Mouse (Mus musculus): ENCODE data around the gene Hs3st1.

The Hs3st1 gene

GRCm38 (mm10) chr5:39643260-39643923, 111.9 kb downstream of the Hs3st1 start:
- no peak for DNase-seq (ENCODE audit: low read depth, low spot score)

GRCm38 (mm10) chr5:39642222-39642770, 113.0 kb downstream of the Hs3st1 start:
- no peak for DNase-seq (ENCODE audit: low read depth, low spot score)

DNA sequence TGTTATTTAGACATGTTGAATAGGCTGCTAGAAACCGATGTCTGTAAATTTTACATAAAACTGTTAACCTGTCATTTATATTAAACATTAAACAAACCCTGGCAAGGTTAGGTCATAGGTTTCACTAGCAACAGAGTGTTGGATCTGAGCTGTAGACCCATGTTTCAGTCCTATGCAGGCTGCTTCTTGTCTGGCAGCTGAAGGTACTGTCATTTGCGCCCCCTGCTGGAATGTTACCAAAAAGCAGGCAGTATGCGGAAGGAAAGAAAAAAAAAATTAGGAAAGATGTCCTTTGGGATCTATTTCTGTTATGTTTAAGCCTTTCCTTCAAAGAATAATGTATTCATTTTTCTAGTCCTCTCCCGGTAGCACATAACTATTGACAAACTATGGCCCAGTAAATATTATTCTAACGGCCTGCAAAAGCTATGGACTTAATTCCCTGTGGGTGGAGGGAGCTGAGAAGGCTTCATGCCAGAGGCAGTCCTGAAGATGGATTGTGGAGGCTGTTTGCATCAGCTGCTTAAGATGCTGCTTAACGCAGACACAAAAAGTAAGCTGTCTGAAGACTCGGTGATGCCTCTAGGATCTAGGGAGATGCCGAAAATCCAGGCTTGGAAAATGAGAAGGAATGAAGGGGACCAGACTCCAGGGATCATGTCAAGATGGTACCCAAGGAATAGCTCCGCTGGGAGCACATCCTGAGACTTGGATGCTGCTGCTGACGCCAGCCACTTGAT, 115.7 kb downstream of the Hs3st1 start:
- peak; percentile 54 for DNase-seq (ENCODE audit: low read depth, low spot score)

- DNase-seq (ENCODE audit: low read depth, low spot score), result no peak
Observed at GRCm38 (mm10) chr5:39638926-39639325, 116.3 kb downstream of the Hs3st1 start.

DNA sequence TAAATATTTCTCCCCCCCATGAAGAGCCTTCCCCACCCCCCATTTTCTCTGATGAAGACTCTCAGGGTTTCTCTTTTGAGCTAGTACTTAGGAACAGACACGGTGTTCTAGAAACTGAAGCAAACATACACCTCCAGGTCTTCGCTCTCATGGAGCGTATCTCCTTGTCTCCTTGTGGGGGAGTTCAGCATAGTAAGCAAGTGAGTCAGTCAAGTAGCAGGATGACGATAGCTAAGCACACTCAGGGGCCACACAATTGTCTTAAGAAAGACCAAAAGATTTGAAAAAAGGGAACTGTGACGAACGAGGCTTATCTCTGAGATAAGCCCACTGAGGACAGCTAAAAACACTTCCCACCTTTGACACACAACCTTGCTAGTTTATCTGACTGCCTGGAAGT, 117.4 kb downstream of the Hs3st1 start:
- DNase-seq (ENCODE audit: low read depth, low spot score), result no peak

DNA sequence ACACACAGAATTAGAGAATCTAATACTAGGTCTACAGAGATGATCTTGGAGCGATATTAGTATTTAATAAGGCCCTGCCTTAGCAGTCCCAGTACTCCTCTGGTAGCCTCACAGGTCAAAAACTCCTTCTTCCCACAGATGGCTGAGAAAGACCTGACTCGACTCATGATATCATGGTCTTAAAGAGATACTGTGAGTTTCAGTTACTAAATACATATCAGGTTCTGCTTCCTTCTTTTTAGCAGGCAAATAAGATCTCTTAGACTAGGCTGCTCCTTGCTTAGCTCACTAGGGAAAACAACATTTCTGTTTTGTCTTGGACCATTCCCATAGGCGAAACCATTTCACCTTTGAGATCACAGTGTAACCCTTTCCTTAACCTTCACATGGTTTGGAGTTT, 119.2 kb downstream of the Hs3st1 start:
- no peak for DNase-seq (ENCODE audit: low read depth, low spot score)

GRCm38 (mm10) chr5:39634300-39635047, 120.8 kb downstream of the Hs3st1 start:
- no peak for DNase-seq (ENCODE audit: low read depth, low spot score)

GRCm38 (mm10) chr5:39633206-39633605, 122.1 kb downstream of the Hs3st1 start:
- no peak for DNase-seq (ENCODE audit: low read depth, low spot score)

DNA sequence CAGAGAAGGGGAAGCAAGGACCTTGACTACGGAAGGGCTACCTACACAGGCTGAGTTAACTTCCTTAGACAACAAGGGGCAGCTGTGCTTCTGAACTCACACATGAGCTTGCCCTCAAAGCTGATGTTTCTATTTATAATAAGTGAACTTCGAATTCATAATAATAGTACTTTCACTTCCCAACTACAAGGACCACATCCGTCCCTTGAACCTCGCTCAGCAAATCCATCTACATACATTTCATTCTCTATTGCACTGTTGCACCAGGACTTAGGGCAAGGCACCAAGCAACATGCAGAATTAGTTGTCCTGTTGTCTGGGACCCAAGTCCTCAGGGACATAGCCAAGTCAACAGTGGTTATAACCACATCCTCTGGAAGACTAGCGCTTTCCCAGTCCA, 124.4 kb downstream of the Hs3st1 start:
- no peak for DNase-seq (ENCODE audit: low read depth, low spot score)

- DNase-seq (ENCODE audit: low read depth, low spot score), result no peak
Observed at GRCm38 (mm10) chr5:39625037-39625473, 130.2 kb downstream of the Hs3st1 start.

DNA sequence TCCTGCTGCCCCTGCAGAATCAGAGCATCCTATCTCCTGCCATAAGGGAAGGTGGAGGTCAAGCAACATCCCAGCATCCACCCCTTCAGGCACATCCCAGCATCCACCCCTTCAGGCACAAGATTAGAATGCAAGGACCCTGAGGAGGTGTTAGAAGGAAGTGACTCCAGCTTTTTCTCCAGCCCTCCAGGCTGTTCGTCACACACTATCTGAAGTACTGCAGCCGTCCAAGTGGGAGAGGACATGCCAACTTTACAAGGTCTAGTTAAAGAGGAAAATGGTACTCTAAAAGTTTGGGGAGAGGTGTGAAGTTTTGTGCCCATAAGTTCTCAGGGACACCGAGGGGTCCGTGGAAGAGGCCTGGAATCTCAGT, 131.1 kb downstream of the Hs3st1 start:
- DNase-seq (ENCODE audit: low read depth, low spot score), result no peak

DNA sequence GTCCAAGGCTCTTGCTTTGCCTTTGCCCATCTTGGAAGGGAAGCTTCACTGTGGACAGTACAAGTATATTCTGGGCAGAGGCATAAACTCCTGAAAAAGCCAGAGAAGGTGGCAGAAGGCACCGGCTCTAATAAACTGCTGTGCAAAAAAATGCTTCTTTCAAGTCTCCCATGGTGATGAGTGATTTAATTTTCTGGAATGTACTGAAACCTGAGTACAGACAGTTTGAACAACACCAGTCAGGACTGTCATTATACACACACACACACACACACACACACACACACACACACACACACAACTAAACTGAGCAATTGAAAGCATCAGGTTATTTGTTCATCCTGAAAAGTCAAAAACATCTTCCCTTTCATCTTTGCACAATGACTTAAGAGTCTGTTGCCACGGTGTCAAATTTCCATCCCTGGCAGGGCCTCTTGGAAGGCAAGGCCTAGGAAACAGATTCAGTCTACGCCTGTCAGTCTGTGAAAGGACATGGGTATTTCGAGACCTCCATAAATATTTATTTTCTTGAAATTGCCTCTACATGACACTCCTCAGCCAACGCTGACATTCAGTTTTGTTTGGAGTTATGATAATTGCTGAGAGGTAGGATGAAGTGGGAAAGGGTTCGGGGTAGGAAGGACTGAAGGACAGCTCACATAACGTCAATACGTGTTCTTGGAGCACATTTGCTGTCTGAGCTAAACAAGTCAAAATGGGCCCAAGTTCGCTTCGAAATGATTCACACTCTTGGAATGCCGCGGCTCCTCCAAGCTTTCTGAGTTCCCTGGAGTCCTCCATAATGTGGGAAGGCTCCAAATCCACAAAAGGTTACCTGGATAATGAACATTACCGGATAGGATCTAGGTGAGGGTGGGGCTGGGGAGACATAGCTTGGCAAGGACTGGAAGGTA, 131.7 kb downstream of the Hs3st1 start:
- no peak for DNase-seq (ENCODE audit: low read depth, low spot score)

DNA sequence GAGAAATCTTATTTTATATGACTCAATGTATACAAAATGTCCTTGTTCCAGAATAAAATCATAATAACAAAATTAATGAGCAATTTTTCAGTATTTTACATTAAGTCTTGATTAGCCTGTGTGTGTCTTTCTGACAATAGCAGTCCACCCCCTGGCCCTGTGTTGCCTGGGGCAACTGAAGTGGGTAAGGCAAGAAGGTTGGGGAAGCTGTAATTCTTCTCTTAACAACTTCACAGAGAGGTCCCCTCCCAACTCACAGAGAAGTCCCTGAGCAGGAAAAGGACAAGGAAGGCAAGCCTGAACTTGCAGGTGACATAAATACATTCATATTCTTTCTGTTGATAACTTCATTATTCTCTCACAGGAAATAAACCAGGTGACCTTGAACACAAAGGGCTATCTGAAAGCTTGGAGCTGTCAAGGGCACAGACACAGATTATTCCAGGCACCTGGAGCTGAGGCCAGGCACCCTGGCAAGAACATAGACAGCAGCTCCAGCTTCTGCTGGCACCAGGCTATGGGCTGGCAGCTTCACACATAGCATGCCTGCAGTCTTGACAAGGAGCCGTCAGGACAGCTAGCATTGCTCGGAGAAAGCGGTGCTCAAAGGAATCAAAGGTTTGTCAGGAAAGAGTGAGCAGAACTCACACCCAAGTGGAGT, 134.9 kb downstream of the Hs3st1 start:
- no peak for DNase-seq (ENCODE audit: low read depth, low spot score)

- no peak for DNase-seq (ENCODE audit: low read depth, low spot score)
Observed at GRCm38 (mm10) chr5:39617354-39617977, 137.8 kb downstream of the Hs3st1 start.

- no peak for DNase-seq (ENCODE audit: low read depth, low spot score)
Observed at GRCm38 (mm10) chr5:39615202-39615601, 140.1 kb downstream of the Hs3st1 start.

- DNase-seq (ENCODE audit: low read depth, low spot score), result no peak
Observed at GRCm38 (mm10) chr5:39613534-39613933, 141.7 kb downstream of the Hs3st1 start.

GRCm38 (mm10) chr5:39612240-39612639, 143.0 kb downstream of the Hs3st1 start:
- DNase-seq (ENCODE audit: low read depth, low spot score), result no peak

DNA sequence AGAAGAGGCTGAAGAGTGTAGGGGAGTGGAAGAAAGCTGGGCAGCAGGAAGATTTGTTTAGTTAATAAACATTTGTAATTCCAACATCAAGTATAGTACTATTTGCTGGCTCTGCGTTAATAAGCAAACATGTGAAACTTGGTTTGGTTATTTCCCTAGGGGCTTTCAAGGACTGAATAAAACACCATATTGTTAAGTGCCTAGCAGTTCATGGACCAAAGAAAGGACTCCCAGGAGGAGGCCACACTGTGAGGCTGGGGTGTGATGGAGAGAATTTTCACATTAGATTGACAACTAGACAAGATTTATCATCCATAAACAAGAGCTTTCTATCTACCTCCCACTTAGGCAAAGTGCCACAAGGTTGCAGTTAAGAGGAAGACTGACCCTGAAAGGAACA, 147.0 kb downstream of the Hs3st1 start:
- no peak for DNase-seq (ENCODE audit: low read depth, low spot score)

DNA sequence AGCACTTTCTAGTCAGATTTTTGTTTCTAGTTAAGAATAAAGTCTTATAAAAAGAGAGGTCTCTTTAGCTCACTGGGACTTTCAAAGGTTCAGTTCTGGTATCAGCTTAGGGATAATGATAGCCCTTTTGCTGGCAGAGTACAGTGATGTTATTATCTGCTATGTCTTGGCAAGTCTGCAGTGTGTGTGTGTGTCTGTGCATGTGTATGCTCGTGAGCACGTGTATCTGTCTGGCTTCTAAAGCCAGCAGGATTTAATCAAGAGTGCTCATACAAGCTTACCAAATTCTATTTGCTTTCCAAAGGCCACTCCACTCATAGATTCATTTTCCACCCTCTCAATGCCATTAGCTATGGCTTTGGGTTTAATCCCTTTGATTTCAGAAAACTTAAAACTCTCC, 160.5 kb downstream of the Hs3st1 start:
- no peak for DNase-seq (ENCODE audit: low read depth, low spot score)
